Mouse (Mus musculus) MEL (cell line): ENCODE data around the gene Rasgrp3.

Experiments used
- CHD2 ChIP-seq: IDR thresholded peaks from 2 replicates; pipeline ENCODE4 v1.6.1; 2011; ENCODE audit warnings: low read length, improper control_type of control experiment
- CTCF ChIP-seq, 3 experiments: IDR thresholded peaks in 2 of 3; conservative IDR thresholded peaks in 1 of 3; 2 replicates each; pipeline ENCODE4 v1.5.1; 2011 to 2012; ENCODE audit warnings: low read length in 3 of 3, low read depth in 2 of 3, mild to moderate bottlenecking in 2 of 3, improper control_type of control experiment in 1 of 3, inconsistent platforms in 1 of 3, mixed read lengths in 1 of 3, moderate library complexity in 1 of 3; ENCODE audit not compliant: control insufficient read depth in 1 of 3, insufficient read depth in 1 of 3, poor library complexity in 1 of 3, severe bottlenecking in 1 of 3
- E2F4 ChIP-seq: IDR thresholded peaks from 2 replicates; pipeline ENCODE4 v1.6.1; 2011; ENCODE audit warnings: low read depth, low read length, improper control_type of control experiment, borderline replicate concordance
- ELF1 ChIP-seq: IDR thresholded peaks from 2 replicates; pipeline ENCODE4 v1.6.1; 2014; ENCODE audit warnings: low read depth, mild to moderate bottlenecking, inconsistent platforms, low read length, improper control_type of control experiment, moderate library complexity
- EP300 ChIP-seq, 2 experiments: IDR thresholded peaks; 2 replicates each; pipeline ENCODE4 v1.6.1; 2011; ENCODE audit warnings: improper control_type of control experiment in 2 of 2, low read length in 2 of 2, low read depth in 1 of 2, mild to moderate bottlenecking in 1 of 2
- GATA1 ChIP-seq: IDR thresholded peaks from 2 replicates; pipeline ENCODE4 v1.6.1; 2011; ENCODE audit warnings: low read depth, low read length, improper control_type of control experiment
- HCFC1 ChIP-seq: IDR thresholded peaks from 2 replicates; pipeline ENCODE4 v1.6.1; 2012; ENCODE audit warnings: low read depth, mild to moderate bottlenecking, inconsistent platforms, low read length, improper control_type of control experiment, moderate library complexity
- JUND ChIP-seq: IDR thresholded peaks from 2 replicates; pipeline ENCODE4 v1.6.1; 2011; ENCODE audit warnings: low read depth, mild to moderate bottlenecking, improper control_type of control experiment, low read length
- NELFE ChIP-seq: IDR thresholded peaks from 2 replicates; pipeline ENCODE4 v1.6.1; 2011; ENCODE audit warnings: low read depth, low read length, improper control_type of control experiment
- POLR2A ChIP-seq, 2 experiments: IDR thresholded peaks; 2 replicates each; pipeline ENCODE4 v1.6.1; 2011 to 2012; ENCODE audit warnings: low read length in 2 of 2, mild to moderate bottlenecking in 2 of 2, control low read depth in 1 of 2, improper control_type of control experiment in 1 of 2, low read depth in 1 of 2, moderate library complexity in 1 of 2; ENCODE audit not compliant: control insufficient read depth in 1 of 2, insufficient read depth in 1 of 2, poor library complexity in 1 of 2
- RAD21 ChIP-seq: IDR thresholded peaks from 2 replicates; pipeline ENCODE4 v1.6.1; 2011; ENCODE audit warnings: mild to moderate bottlenecking, low read depth, low read length, improper control_type of control experiment
- SIN3A ChIP-seq: IDR thresholded peaks from 2 replicates; pipeline ENCODE4 v1.6.1; 2012; ENCODE audit warnings: low read length, improper control_type of control experiment, inconsistent platforms
- TCF12 ChIP-seq: IDR thresholded peaks from 2 replicates; pipeline ENCODE4 v1.6.1; 2014; ENCODE audit warnings: low read depth, mild to moderate bottlenecking, inconsistent platforms, low read length, improper control_type of control experiment, moderate library complexity

- no peak for TF ChIP-seq CTCF (IDR thresholded peaks at IDR 0.05 in 2 of 3, conservative IDR thresholded peaks at IDR 0.05 in 1 of 3; ENCODE audit: control insufficient read depth in 1 of 3, insufficient read depth in 1 of 3, low read depth in 2 of 3, low read length in 3 of 3, poor library complexity in 1 of 3, severe bottlenecking in 1 of 3)
- TF ChIP-seq NELFE: no peak
- TF ChIP-seq SIN3A: no peak
- no peak for TF ChIP-seq POLR2A (IDR thresholded peaks at IDR 0.05; ENCODE audit: control insufficient read depth in 1 of 2, insufficient read depth in 1 of 2, low read depth in 1 of 2, low read length in 2 of 2, poor library complexity in 1 of 2)
- no peak for TF ChIP-seq JUND
- no peak for TF ChIP-seq TCF12
- no peak for TF ChIP-seq RAD21
- TF ChIP-seq HCFC1: no peak
- no peak for TF ChIP-seq E2F4
- TF ChIP-seq GATA1: no peak
- no peak for TF ChIP-seq CHD2
- TF ChIP-seq EP300 (IDR thresholded peaks at IDR 0.05; ENCODE audit: low read depth in 1 of 2, low read length in 2 of 2): no peak
- no peak for TF ChIP-seq ELF1
Observed at GRCm38 (mm10) chr17:75516591-75516990, 80.9 kb downstream of the Rasgrp3 start.
